Mouse (Mus musculus) heart, adult 18-20 months (tissue): ENCODE measurements at regions not wholly inside any gene's neighbourhood (a gene's known extent, or its start where the extent isn't known, plus 50 kb on each side); places are given as distances from the start of the nearest gene placed in this dataset.

Experiments
- DNase-seq, 2 experiments: peaks; one replicate each; pipeline ENCODE4 v3.0.0; 2021 to 2022; ENCODE audit warnings: mixed read lengths in 1 of 2

DNA sequence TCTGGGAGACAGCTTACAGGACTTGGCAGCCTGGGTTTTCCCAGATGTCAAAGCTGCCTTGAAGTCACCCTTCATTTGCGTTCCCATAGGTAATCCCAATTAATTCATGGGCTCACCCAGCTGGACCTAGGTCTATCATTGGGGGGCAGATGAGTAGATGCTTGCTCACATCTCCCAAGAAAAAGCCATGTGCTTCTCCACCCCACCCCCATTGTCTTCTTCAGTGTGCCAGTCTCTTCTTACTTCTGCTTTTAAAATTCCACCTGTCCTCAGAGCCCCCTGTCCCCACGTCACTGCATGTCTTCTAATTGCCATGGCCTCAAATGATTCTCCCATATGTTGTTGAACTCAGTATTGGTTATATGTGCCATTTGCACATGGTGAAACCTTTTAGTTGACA, 240.9 kb upstream of the Runx1 start:
- no peak for DNase-seq

DNA sequence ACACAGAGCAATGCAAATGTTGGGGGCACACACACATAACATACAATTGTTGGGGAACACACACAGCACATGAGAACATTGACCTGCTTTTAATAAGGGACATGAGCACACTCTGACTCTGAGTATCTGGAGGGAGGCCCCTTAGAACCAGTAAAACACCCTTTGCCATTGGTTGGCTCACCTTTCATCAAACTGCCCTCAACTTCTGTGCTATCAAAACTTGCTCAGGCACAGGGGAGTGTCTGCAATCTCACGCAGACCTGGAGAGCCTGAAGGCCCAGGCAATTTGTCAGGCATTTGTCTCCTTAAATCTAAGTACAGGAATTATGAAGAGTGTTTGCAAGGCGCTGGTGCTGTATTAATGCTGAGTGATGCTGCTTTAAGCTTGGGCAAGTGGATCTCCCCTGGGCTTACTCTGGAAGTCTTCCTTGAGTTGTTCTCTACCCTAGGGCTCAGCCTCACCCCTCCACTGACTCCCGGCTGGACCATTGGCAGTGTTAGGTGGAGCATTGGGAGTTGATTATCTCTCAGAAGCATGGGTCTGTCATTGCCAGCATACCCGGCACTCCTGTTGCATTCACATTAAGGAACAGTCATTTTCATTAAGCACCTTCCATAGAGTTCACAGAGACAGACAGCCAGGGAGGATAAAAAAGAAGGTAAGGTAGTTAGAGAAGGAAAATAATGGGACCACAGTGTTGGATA, 235.7 kb upstream of the Runx1 start:
- no peak for DNase-seq

GRCm38 (mm10) chr16:93056295-93056694, 230.3 kb upstream of the Runx1 start:
- no peak for DNase-seq

GRCm38 (mm10) chr16:93055545-93055944, 229.6 kb upstream of the Runx1 start:
- DNase-seq: no peak

- DNase-seq: no peak
Measured at GRCm38 (mm10) chr16:93051233-93051632, 225.3 kb upstream of the Runx1 start.

GRCm38 (mm10) chr16:93048418-93048932, 222.5 kb upstream of the Runx1 start:
- DNase-seq: peak in 1 of 2 experiments; percentile 22

- no peak for DNase-seq
Measured at GRCm38 (mm10) chr16:93047594-93047993, 221.6 kb upstream of the Runx1 start.

DNA sequence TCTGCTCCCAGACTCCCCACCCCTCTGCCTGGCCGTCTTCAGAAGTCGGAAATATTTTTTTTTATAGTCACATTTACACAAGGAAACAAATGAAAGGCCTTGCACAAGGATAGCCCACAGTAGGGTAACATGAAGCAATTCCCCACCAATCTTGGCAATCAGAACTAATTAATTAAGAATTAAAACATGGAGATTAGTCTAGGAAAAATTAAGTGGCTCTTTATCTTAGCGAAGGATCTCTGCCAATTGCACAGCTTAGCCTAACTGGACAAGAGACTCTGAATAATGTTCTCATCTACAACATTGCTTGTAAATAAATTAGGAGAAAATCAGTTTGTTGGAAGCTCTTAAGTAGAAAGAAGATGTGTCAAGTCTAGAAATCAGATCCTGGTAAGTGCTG, 220.3 kb upstream of the Runx1 start:
- no peak for DNase-seq

DNA sequence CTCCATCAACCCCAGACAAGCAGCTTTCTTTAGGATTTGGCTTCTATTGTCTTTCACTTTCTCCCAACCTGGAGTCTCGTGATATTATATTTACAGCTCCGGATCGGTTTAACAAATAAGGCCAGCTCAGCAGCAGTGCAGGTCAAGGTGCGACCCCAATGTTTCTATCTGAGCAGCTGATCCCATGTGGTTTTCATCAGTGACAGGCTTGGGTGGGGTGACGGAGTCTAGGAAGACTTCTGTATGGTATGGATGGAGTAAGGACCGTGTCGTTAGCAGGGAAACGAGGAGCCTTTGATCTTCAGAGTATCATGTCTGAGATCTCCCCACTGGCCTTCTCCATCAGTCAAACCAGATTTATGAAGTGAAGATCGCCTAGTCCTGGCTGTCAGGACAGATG, 217.4 kb upstream of the Runx1 start:
- no peak for DNase-seq

GRCm38 (mm10) chr16:93042941-93043340, 217.0 kb upstream of the Runx1 start:
- DNase-seq: no peak

GRCm38 (mm10) chr16:93042491-93042890, 216.5 kb upstream of the Runx1 start:
- DNase-seq: no peak

- no peak for DNase-seq
Measured at GRCm38 (mm10) chr16:93041887-93042286, 215.9 kb upstream of the Runx1 start.

- no peak for DNase-seq
Measured at GRCm38 (mm10) chr16:93041399-93041798, 215.4 kb upstream of the Runx1 start.

- no peak for DNase-seq
Measured at GRCm38 (mm10) chr16:93035626-93036025, 209.7 kb upstream of the Runx1 start.

DNA sequence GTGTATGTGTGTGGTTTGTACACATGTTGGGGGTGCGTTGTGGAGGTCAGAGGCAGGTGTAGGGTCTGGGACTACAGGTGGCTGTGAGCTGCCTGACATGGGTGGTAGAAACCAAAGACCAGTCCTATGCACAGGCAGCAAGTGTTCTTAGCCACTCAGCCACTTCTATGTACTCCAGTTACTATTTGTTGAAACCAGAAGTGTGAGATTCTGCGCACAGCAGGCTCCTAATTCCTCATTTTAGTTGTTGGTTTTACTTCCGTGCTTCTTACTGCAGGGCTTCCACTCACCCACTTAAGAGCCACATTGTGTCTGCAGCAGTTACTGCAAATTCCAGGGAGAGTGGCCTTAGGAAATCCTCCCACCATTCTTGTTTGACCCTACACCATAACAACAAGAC, 208.0 kb upstream of the Runx1 start:
- DNase-seq: peak in 1 of 2 experiments; percentile 48

DNA sequence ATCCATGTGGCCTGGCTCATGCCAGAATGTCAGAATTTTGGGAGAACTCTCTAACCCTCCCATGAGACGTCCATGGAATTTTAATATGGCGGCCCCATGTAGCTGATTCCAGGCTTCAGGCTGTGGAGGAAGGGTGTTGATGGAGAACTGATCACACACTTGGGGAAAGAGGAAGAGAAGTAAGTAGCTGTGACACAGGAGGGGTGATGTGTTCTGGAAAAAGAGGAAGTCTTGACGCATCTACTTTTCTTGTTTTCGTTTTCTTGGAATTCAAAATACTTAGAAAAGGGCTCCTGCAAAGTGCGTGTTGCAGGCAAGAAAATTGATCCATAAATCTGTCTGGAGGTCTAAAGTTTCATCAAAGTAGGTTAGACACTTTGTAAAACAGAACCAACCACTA, 205.7 kb upstream of the Runx1 start:
- DNase-seq: peak in 1 of 2 experiments; percentile 33

GRCm38 (mm10) chr16:93028640-93029039, 202.7 kb upstream of the Runx1 start:
- DNase-seq: peak; percentile 27 to 67

- no peak for DNase-seq
Measured at GRCm38 (mm10) chr16:93028016-93028415, 202.1 kb upstream of the Runx1 start.

DNA sequence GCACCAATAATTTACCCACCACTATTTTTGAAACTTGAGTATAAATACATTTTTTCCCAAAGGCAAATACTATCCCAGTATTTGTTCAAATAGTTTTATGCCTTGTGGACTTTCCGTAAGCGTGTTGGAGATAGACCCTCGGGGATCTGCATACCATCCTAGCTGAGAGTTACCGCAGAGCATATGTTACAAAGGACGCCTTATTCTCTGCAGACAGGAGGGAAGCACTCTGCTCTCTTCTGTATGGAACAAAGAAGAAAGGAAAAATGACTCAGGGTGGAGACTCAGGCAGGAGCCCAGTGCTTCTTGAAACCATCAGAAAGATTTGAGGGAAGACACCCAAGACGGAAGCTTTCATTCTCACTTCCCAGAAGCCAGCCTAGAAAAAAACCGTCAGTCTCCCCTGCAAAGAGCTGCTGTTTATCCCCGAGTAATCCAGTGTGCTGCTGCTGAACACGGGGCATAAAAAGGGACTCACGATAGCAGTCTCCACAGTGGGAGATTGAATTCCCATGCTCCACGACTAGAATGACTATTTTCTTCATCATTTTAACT, 200.2 kb upstream of the Runx1 start:
- peak in 1 of 2 experiments; percentile 25 for DNase-seq

DNA sequence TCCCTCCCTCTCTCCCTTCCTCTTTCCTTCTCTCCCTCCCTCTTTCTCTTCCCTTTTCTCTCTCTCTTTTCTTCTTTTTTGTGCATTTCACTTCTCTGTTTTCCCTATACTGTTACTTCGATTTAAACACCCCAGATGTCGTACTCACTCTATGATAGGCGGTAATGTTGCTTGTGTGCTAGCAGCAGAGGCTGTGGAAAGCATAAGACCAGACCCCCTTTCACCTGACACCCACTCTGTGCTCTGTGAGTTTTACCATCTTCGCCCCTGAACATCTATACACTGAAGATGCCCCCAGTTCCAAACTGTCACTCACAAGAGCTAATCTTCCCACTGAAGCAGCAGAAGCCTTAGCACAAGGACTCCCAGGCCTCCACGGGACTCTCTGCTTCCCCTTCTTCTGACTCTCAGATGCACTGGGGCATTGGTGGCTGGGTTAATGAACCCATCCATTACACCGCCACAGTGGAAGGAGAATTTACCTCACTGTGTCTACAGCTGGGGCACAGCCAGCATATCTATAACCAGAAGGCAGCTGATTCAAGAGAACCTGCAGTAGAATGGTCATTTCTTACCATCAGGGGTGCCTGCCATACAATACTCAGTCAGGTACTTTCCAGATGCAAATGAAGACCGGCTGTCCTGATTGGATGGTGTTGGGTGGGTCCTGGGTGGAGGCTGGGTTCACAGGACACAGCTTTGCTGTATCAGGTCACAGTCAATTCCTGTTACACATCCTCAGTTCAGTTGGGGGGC, 194.0 kb upstream of the Runx1 start:
- no peak for DNase-seq

GRCm38 (mm10) chr16:93018766-93019165, 192.8 kb upstream of the Runx1 start:
- no peak for DNase-seq

DNA sequence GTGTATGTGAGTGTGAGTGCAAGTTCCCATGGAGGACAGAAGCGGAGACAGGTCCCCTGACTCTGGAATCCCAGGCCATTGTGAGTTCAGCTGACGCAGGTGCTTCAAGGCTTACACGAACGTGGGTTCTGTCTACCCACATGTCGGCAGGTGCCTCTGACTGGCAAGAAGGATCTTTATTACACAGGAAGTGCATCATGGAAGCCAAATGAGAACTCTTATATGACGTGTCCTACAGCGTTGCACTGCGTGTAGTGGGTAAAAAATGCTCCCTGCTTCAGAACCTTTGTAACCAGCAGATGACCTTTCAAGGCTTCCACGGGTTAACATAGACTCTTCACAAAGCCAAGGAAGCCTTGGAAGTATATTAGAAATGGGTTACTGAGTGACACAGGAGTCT, 191.1 kb upstream of the Runx1 start:
- DNase-seq: no peak

- DNase-seq: no peak
Measured at GRCm38 (mm10) chr16:93015636-93016035, 189.7 kb upstream of the Runx1 start.
